Mouse (Mus musculus): ENCODE measurements around the gene Wfdc8.

DNA sequence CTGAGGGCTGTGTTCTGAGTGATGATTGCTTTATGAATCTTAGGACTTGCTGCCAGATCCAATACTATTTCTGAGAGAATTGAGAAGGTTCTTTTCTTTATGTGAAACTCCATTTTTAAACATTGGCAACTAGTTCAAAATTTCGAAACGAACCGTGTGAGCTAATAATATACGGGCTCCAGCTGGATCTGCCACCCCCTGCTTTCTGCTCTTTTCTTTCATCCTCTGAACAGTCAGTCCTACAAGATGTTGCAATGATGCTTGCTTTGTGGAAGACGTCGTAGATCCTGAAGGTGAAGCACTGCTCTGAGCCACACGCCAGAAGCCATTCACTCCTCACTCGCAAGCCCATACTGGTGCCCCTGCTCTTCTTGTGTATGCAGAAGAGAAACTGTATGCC, 55.0 kb downstream of the Wfdc8 start:
- no peak for TF ChIP-seq POLR2A (IDR thresholded peaks at IDR 0.05; ENCODE audit: extremely low read depth, insufficient read depth, low read length)
- TF ChIP-seq CTCF (IDR thresholded peaks at IDR 0.05; ENCODE audit: extremely low read depth, insufficient read depth, low read length), result no peak

Measured in cortical plate, adult 2 months (tissue).